Mouse (Mus musculus): ENCODE measurements around the gene Gnb1.

The Gnb1 gene

GRCm38 (mm10) chr4:155577132-155577531 lies 86.0 kb downstream of the Gnb1 start:
- TF ChIP-seq GATA4 (IDR thresholded peaks at IDR 0.05; ENCODE audit: insufficient replicate concordance, low read length) = no peak; the same call in 1 of the 2 replicates

DNA sequence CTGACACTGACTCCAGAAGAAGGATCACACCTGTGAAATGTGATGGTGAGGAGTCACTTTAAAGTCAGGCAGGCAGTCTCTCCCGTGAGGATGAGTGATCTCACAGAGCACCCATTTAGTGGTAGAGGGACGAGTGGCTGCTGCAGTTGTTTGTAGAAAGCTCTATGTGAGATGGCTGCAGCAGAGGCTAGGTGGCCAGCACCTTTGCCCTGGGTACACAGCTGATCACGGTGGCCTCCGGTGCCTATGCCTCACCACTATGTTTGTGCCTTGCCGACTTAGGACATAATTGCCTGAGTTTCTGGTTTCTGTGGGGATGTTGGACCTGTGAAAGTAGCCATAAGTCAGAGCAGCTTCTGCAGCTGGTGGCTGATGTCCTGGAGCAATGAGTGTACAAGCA lies 86.6 kb downstream of the Gnb1 start:
- TF ChIP-seq GATA4 (IDR thresholded peaks at IDR 0.05; ENCODE audit: insufficient replicate concordance, low read length) = no peak

- no peak for TF ChIP-seq GATA4 (IDR thresholded peaks at IDR 0.05; ENCODE audit: insufficient replicate concordance, low read length)
These were observed 87.4 kb downstream of the Gnb1 start for GRCm38 (mm10) chr4:155578336-155579125.

- TF ChIP-seq GATA4 (IDR thresholded peaks at IDR 0.05; ENCODE audit: insufficient replicate concordance, low read length) = no peak
These were observed 89.3 kb downstream of the Gnb1 start for GRCm38 (mm10) chr4:155580420-155580819.

- TF ChIP-seq GATA4 (IDR thresholded peaks at IDR 0.05; ENCODE audit: insufficient replicate concordance, low read length) = no peak
These were observed 91.2 kb downstream of the Gnb1 start for GRCm38 (mm10) chr4:155582279-155582905.

- TF ChIP-seq GATA4 (IDR thresholded peaks at IDR 0.05; ENCODE audit: insufficient replicate concordance, low read length) = no peak
These were observed 98.2 kb downstream of the Gnb1 start for GRCm38 (mm10) chr4:155589356-155589755.

GRCm38 (mm10) chr4:155591012-155591719 lies 100.0 kb downstream of the Gnb1 start:
- no peak for TF ChIP-seq GATA4 (IDR thresholded peaks at IDR 0.05; ENCODE audit: insufficient replicate concordance, low read length)

GRCm38 (mm10) chr4:155593780-155594179 lies 102.6 kb downstream of the Gnb1 start:
- TF ChIP-seq GATA4 (IDR thresholded peaks at IDR 0.05; ENCODE audit: insufficient replicate concordance, low read length) = no peak

- TF ChIP-seq GATA4 (IDR thresholded peaks at IDR 0.05; ENCODE audit: insufficient replicate concordance, low read length) = no peak
These were observed 104.6 kb downstream of the Gnb1 start for GRCm38 (mm10) chr4:155595777-155596176.

DNA sequence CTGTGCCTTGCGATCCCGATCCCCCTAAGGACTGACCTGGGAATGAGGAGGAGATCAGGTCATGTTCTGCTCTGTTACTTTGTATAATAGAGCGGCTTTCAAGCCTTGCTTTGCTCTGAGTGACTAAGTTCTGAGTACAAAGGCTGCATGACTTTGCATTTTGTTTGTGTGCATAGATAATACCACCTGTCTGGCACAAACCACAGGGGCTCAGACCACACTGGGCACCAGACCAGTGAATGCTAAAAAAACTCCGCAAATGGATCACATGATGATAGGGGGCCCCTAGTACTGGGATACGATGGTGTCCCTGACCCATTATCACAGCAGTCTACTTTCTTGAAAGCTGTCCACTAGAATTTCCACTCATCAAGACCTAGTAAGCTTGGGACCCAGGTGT lies 105.4 kb downstream of the Gnb1 start:
- TF ChIP-seq GATA4 (IDR thresholded peaks at IDR 0.05; ENCODE audit: insufficient replicate concordance, low read length) = no peak

DNA sequence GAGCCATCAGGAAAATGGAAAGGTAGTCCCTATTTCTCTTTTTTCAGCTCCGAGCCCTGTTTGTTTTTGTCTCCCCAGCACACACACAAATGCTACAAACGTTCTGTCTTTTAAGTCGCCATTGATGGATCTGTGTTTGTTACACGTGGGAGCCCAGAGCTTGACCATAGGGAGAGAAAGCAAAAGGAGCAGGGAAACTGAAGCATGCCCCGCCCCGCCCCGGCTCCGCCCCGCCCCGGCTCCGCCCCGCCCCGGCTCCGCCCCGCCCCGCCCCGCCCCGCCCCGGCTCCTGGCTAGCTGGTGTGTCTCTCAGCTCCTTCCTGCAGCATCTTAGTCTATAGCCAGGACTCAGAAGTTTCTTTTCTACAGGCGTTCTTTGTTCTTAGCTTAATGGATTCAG lies 107.4 kb downstream of the Gnb1 start:
- TF ChIP-seq GATA4 (IDR thresholded peaks at IDR 0.05; ENCODE audit: insufficient replicate concordance, low read length) = no peak

- TF ChIP-seq GATA4 (IDR thresholded peaks at IDR 0.05; ENCODE audit: insufficient replicate concordance, low read length) = no peak
These were observed 109.0 kb downstream of the Gnb1 start for GRCm38 (mm10) chr4:155599901-155600825.

- no peak for TF ChIP-seq GATA4 (IDR thresholded peaks at IDR 0.05; ENCODE audit: insufficient replicate concordance, low read length)
These were observed 110.2 kb downstream of the Gnb1 start, which contains the start of gene Slc35e2 for GRCm38 (mm10) chr4:155601091-155601996. Gene Slc35e2 (plus strand): TSS chr4:155601416.

DNA sequence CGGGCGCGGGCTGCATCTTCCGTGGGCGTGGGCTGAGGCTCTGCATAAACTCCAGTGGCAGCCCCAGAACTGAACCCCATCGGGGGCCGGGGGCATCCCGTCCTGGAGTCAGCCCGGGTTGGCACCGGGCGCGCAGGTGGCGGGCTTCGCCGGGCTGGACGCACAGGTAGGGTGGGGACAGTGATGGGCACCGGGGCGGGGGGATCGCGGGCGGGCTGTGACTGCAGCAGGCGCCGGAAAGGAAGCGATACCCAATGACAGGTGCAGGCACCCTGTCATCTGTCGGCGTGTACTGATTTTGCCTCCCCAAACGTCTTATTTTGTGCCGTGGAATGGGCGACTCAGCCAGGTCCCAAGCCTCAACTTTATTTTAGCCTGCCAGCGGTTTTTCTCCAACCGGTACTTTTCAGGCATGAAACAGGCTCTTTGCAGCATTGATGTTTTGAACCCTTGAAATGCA lies 110.9 kb downstream of the Gnb1 start:
- no peak for TF ChIP-seq GATA4 (IDR thresholded peaks at IDR 0.05; ENCODE audit: insufficient replicate concordance, low read length)
